Comparison of ENCODE assay signal across 9 mouse cellular contexts in the genomic region with DNA sequence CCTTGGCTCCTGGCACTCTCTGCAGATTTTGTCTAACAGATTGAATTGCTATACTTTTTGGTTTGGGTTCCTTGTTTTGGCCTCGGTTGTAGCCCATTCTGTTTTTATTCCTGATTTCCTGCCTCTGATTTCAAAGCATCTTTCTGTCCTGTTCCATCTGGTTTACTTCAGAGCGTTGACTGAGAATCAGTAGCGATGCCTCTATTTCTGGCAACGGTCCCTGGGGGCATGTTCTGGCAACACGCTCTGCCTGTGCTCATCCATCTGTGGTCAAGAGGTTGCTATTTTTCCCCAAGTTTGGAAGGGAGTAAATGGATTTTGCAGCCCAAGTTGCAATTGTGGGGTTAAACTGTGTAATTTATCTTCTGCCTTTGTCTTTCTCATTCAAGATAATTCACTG. TPM values are rescaled to one million over a fixed set of nuclear protein-coding genes. Genes with fewer than 3 reads are reported as not detected.
DNase-seq lines count a peak whose midpoint lies in the region.
"Had no signal": no experiment of that assay in that cellular context is flagged by ENCODE, and none has a peak within 500 bp of the region (broad histone marks: within the 10 kb centered on the region; RNA-seq: fewer than 3 reads in every experiment).

No protein-coding gene starts in this region.

- peak; percentile 10 for DNase-seq in gastrocnemius, postnatal 14 days
- DNase-seq in gastrocnemius, postnatal 4 days (ENCODE audit: low spot score in 2 of 2): no peak
- DNase-seq in MN1 (ENCODE audit: low spot score): peak; percentile 87
- DNase-seq in brain, adult 2 months (ENCODE audit: low read depth, low spot score): peak; percentile 82
- peak; percentile 65 to 81 for DNase-seq in cerebellum, postnatal 25 days
- no peak for DNase-seq in thymus, postnatal 25 days
- DNase-seq in lung, postnatal 10 days: no peak
- DNase-seq in layer of hippocampus, adult 11-12 months (ENCODE audit: low spot score): no peak
- DNase-seq: layer of hippocampus, adult 9-11 months had no signal

- intact Hi-C loops in gastrocnemius, postnatal 14 days (cut with DNase I; ENCODE audit: low total_unique reads): no loop called here

RNA-seq across cellular contexts. Expression of a gene that starts 23.3 kb away (rescaled TPM):
- 10 to 100 TPM; 38.4 to 42.2 TPM for total RNA-seq in gastrocnemius, postnatal 14 days (2021)
- 10 to 100 TPM; 45.1 to 49.1 TPM for total RNA-seq in gastrocnemius, postnatal 4 days (2021)

RNA-seq across cellular contexts. Expression of a gene that starts 50.2 kb away (rescaled TPM):
- total RNA-seq in gastrocnemius, postnatal 14 days (2021): 10 to 100 TPM; 72.6 to 76.4 TPM
- total RNA-seq in gastrocnemius, postnatal 4 days (2021): 10 to 100 TPM; 71.6 to 79.9 TPM

Comparison
In these comparisons a context has a peak if more than half of its experiments do, and no peak if none do; other contexts are left out.
1. DNase-seq: peak in gastrocnemius, postnatal 14 days (single experiment), MN1 (single experiment), brain, adult 2 months (single experiment) and cerebellum, postnatal 25 days (2 of 2); none in gastrocnemius, postnatal 4 days (0 of 2), thymus, postnatal 25 days (single experiment), lung, postnatal 10 days (single experiment) and layer of hippocampus, adult 11-12 months (single experiment).